Mouse (Mus musculus): ENCODE measurements around the gene Tyrobp. TPM values are rescaled to one million over a fixed set of nuclear protein-coding genes. Genes with fewer than 3 reads are reported as not detected.

Tyrobp gene
- polyA plus RNA-seq, 1 experiment from 2014 or later: 27.1 TPM

- Histone ChIP-seq H3K36me3 (no peaks in the 10 kb centered on the region), H3K4me1 (replicated peaks) (peaks cover 5% of the 10 kb centered on the region; the same call in 1 of the 2 replicates), H3K27me3 (peaks cover 85% of the 10 kb centered on the region), H3K9ac (no peak overlapping the region), H3K4me2 (no peak overlapping the region), H3K27ac (no peak overlapping the region), H3K4me3 (no peak overlapping the region), H3K9me3 (replicated peaks) (no peaks in the 10 kb centered on the region)
- ATAC-seq (replicated peaks; ENCODE audit: insufficient number of reproducible peaks, insufficient read depth, low FRiP score, low read depth): no peak
- 10% methylated on average over 6 of the region's 6 CpGs for WGBS
Measured at GRCm38 (mm10) chr7:30464816-30465300, 51.3 kb downstream of the Tyrobp start.

Other genes starting within 250 kb of the Tyrobp start
- gene Zfp146, start 244.0 kb upstream of the Tyrobp start, polyA plus RNA-seq (2015; fragmentation: Nextera tagmentation; extraction: Ambion mirVana): 6.9 and 8.5 TPM in 2 replicates
- gene Cox7a1, start 229.6 kb upstream of the Tyrobp start, polyA plus RNA-seq (2015; fragmentation: Nextera tagmentation; extraction: Ambion mirVana): 369 and 603 TPM in 2 replicates
- 77.4 and 96.6 TPM in 2 replicates for gene Capns1, start 214.9 kb upstream of the Tyrobp start, polyA plus RNA-seq (2015; fragmentation: Nextera tagmentation; extraction: Ambion mirVana)
- 99.7 and 105 TPM in 2 replicates for gene Polr2i, start 181.8 kb upstream of the Tyrobp start, polyA plus RNA-seq (2015; fragmentation: Nextera tagmentation; extraction: Ambion mirVana)
- 125 and 140 TPM in 2 replicates for gene Tbcb, start 181.5 kb upstream of the Tyrobp start, polyA plus RNA-seq (2015; fragmentation: Nextera tagmentation; extraction: Ambion mirVana)
- not detected in 2 replicates for gene Ovol3, start 178.0 kb upstream of the Tyrobp start, polyA plus RNA-seq (2015; fragmentation: Nextera tagmentation; extraction: Ambion mirVana)
- 0.42 and 0.61 TPM in 2 replicates for gene Thap8, start 133.7 kb upstream of the Tyrobp start, polyA plus RNA-seq (2015; fragmentation: Nextera tagmentation; extraction: Ambion mirVana)
- 6.7 and 8.6 TPM in 2 replicates for gene Wdr62, start 133.3 kb upstream of the Tyrobp start, polyA plus RNA-seq (2015; fragmentation: Nextera tagmentation; extraction: Ambion mirVana)
- 8.0 and 12.0 TPM in 2 replicates for gene Clip3, start 122.0 kb upstream of the Tyrobp start, polyA plus RNA-seq (2015; fragmentation: Nextera tagmentation; extraction: Ambion mirVana)
- 57.4 and 64.4 TPM in 2 replicates for gene Alkbh6, start 105.0 kb upstream of the Tyrobp start, polyA plus RNA-seq (2015; fragmentation: Nextera tagmentation; extraction: Ambion mirVana)
- 6.1 and 18.8 TPM in 2 replicates for gene Syne4, start 99.0 kb upstream of the Tyrobp start, polyA plus RNA-seq (2015; fragmentation: Nextera tagmentation; extraction: Ambion mirVana)
- 5.1 TPM in 1 of 2 replicates, not detected in the other for gene E130208F15Rik, start 92.0 kb upstream of the Tyrobp start, polyA plus RNA-seq (2015; fragmentation: Nextera tagmentation; extraction: Ambion mirVana)
- 14.4 and 17.5 TPM in 2 replicates for gene Sdhaf1, start 89.9 kb upstream of the Tyrobp start, polyA plus RNA-seq (2015; fragmentation: Nextera tagmentation; extraction: Ambion mirVana)
- gene Lrfn3, start 51.0 kb upstream of the Tyrobp start, polyA plus RNA-seq (2015; fragmentation: Nextera tagmentation; extraction: Ambion mirVana): 1.4 and 2.1 TPM in 2 replicates
- 0.98 and 2.7 TPM in 2 replicates for gene Hcst, start 6.1 kb downstream of the Tyrobp start, polyA plus RNA-seq (2015; fragmentation: Nextera tagmentation; extraction: Ambion mirVana)
- gene Nfkbid, start 8.0 kb downstream of the Tyrobp start, polyA plus RNA-seq (2015; fragmentation: Nextera tagmentation; extraction: Ambion mirVana): 0.76 and 1.5 TPM in 2 replicates
- gene Aplp1, start 31.8 kb downstream of the Tyrobp start, polyA plus RNA-seq (2015; fragmentation: Nextera tagmentation; extraction: Ambion mirVana): 14.7 and 21.7 TPM in 2 replicates
- gene Kirrel2, start 43.9 kb downstream of the Tyrobp start, polyA plus RNA-seq (2015; fragmentation: Nextera tagmentation; extraction: Ambion mirVana): 0.16 TPM in 2 replicates
- 0.09 and 0.14 TPM in 2 replicates for gene Nphs1, start 44.6 kb downstream of the Tyrobp start, polyA plus RNA-seq (2015; fragmentation: Nextera tagmentation; extraction: Ambion mirVana)
- 0.15 and 0.74 TPM in 2 replicates for gene Prodh2, start 79.9 kb downstream of the Tyrobp start, polyA plus RNA-seq (2015; fragmentation: Nextera tagmentation; extraction: Ambion mirVana)
- 6.2 and 8.1 TPM in 2 replicates for gene Arhgap33, start 121.3 kb downstream of the Tyrobp start, polyA plus RNA-seq (2015; fragmentation: Nextera tagmentation; extraction: Ambion mirVana)
- gene Hspb6, start 138.4 kb downstream of the Tyrobp start, polyA plus RNA-seq (2015; fragmentation: Nextera tagmentation; extraction: Ambion mirVana): 155 and 176 TPM in 2 replicates
- 8.0 and 9.4 TPM in 2 replicates for gene Proser3, start 138.5 kb downstream of the Tyrobp start, polyA plus RNA-seq (2015; fragmentation: Nextera tagmentation; extraction: Ambion mirVana)
- 32.7 and 33.1 TPM in 2 replicates for gene Lin37, start 146.1 kb downstream of the Tyrobp start, polyA plus RNA-seq (2015; fragmentation: Nextera tagmentation; extraction: Ambion mirVana)
- gene U2af1l4, start 149.5 kb downstream of the Tyrobp start, polyA plus RNA-seq (2015; fragmentation: Nextera tagmentation; extraction: Ambion mirVana): 90.0 and 97.8 TPM in 2 replicates
- gene Gm49396, start 149.6 kb downstream of the Tyrobp start, polyA plus RNA-seq (2015; fragmentation: Nextera tagmentation; extraction: Ambion mirVana): 8.4 and 10.8 TPM in 2 replicates
- gene Psenen, start 149.9 kb downstream of the Tyrobp start, polyA plus RNA-seq (2015; fragmentation: Nextera tagmentation; extraction: Ambion mirVana): 104 and 106 TPM in 2 replicates
- gene Igflr1, start 151.7 kb downstream of the Tyrobp start, polyA plus RNA-seq (2015; fragmentation: Nextera tagmentation; extraction: Ambion mirVana): 3.7 and 4.0 TPM in 2 replicates
- 4.2 and 4.4 TPM in 2 replicates for gene Kmt2b, start 175.0 kb downstream of the Tyrobp start, polyA plus RNA-seq (2015; fragmentation: Nextera tagmentation; extraction: Ambion mirVana)
- gene Zbtb32, start 185.1 kb downstream of the Tyrobp start, polyA plus RNA-seq (2015; fragmentation: Nextera tagmentation; extraction: Ambion mirVana): 0.14 and 0.23 TPM in 2 replicates
- gene Upk1a, start 199.1 kb downstream of the Tyrobp start, polyA plus RNA-seq (2015; fragmentation: Nextera tagmentation; extraction: Ambion mirVana): 0.43 and 1.4 TPM in 2 replicates
- 1,740 and 2,396 TPM in 2 replicates for gene Cox6b1, start 212.4 kb downstream of the Tyrobp start, polyA plus RNA-seq (2015; fragmentation: Nextera tagmentation; extraction: Ambion mirVana)
- not detected in 2 replicates for gene Etv2, start 222.1 kb downstream of the Tyrobp start, polyA plus RNA-seq (2015; fragmentation: Nextera tagmentation; extraction: Ambion mirVana)
- 73.7 and 92.8 TPM in 2 replicates for gene Rbm42, start 236.6 kb downstream of the Tyrobp start, polyA plus RNA-seq (2015; fragmentation: Nextera tagmentation; extraction: Ambion mirVana)